Mouse (Mus musculus) activated CD4-positive, CD25-positive, alpha-beta regulatory T cell, adult 4 months (primary cell): ENCODE measurements around the gene Olfr746. TPM values are rescaled to one million over a fixed set of nuclear protein-coding genes. Genes with fewer than 3 reads are reported as not detected.

Experiments
- ATAC-seq: one replicate; pipeline ENCODE4 v1.8.0; 2017
- polyA plus RNA-seq, 2 experiments: library from polyadenylated mRNA; unstranded; fragments of 100-300 nt; shearing (Covaris generic); gene quantifications; one replicate each; pipeline ENCODE4 v1.2.1; 2017

Gene Olfr746
- not detected for polyA plus RNA-seq

DNA sequence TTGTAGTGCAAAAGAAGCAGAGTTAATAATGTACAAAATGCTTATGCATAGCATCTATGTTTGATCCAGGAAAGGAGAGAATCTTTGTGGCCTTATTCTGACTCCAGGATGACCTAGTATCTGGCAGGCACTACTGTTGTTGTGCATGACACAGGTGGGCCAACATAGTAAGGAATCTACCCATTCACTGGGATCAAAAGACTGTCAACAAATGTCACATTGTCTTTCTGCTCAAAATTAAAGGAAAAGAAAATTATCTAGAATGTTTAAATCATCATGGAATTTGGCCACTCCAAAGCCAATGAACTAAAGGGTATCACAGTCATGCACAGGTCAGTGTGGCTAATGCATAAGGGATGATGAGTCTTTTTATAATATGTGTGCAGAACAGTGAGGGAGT, at the start of gene Olfr746:
Gene Olfr746 (plus strand): TSS at position 301 of the 400 bp plus-strand sequence.
- no peak for ATAC-seq

DNA sequence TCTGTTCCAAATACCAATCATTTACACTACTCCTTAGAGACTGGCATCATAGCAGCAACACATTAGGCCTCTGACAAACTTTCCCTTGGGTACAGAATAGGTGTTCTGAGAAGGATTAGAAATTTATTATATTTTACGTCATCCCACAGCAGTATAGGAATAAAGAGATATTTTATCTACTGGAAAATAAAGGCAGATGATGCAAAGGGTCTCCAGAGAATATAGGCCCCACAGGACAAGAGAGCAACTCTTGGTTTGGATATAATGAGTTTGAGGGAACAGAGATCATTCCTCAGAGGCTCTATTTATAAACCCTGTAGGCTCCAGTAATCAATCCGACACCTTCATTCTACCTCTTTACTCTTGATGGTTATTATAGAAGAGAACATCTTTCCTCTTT, 32.3 kb upstream of the Olfr746 start, which contains the start of gene Olfr744:
Gene Olfr744 (plus strand): TSS at position 301 of the 400 bp plus-strand sequence.
- no peak for ATAC-seq

DNA sequence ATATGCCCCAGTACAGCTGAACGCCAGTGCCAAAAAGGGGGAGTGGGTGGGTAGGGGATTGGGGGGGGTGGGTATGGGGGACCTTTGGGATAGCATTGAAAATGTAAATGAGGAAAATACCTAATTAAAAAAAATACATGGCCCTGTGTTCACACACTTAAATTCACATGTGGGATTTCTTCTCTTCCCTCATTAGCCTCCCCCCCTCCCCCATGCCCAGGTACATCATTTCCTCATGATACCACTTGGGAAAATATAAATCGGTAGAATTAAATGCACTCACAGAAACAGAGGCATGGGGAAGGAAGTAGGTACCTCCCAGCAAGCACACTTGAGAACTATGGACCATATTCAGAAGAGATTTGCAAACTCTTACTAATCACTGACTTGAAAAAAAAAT, 7.8 kb upstream of the Olfr746 start, which contains the start of gene Olfr745:
Gene Olfr745 (plus strand): TSS at position 301 of the 400 bp plus-strand sequence.
- no peak for ATAC-seq

DNA sequence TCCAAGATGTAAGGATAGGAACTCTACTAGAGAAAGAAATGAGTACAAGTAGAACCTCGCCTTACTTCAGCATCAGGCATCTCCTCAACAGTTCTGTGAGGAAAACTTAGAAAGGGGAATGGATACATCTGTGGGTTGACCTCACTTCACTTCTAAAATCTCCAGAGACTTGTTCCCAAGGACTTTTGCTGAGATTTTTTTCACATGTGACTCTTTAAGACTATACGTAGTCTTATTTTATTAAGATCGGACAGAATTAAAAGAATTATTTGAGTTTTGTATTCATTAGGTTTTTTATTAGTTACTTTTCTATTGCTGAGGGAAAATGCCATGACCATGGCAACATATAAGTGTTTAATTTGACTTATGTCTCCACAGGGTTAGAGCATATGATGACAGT, 46.2 kb downstream of the Olfr746 start, which contains the start of gene Olfr747:
Gene Olfr747 (minus strand): TSS at position 101 of the 400 bp plus-strand sequence.
- no peak for ATAC-seq

Other genes starting within 250 kb of the Olfr746 start
- not detected for gene Olfr738, start 239.5 kb upstream of the Olfr746 start, polyA plus RNA-seq
- not detected for gene Olfr739, start 228.5 kb upstream of the Olfr746 start, polyA plus RNA-seq
- gene Olfr740, start 201.5 kb upstream of the Olfr746 start, polyA plus RNA-seq = not detected
- gene Olfr741, start 174.3 kb upstream of the Olfr746 start, polyA plus RNA-seq = not detected
- gene Olfr742, start 143.5 kb upstream of the Olfr746 start, polyA plus RNA-seq = under 1 TPM in 1 of 2 experiments, not detected in 1; 0.25 TPM
- gene Olfr743, start 125.2 kb upstream of the Olfr746 start, polyA plus RNA-seq = not detected
- gene Olfr744, start 32.2 kb upstream of the Olfr746 start, polyA plus RNA-seq = not detected
- gene Olfr745, start 7.7 kb upstream of the Olfr746 start, polyA plus RNA-seq = not detected
- not detected for gene Olfr747, start 46.1 kb downstream of the Olfr746 start, polyA plus RNA-seq
- gene Olfr748, start 60.3 kb downstream of the Olfr746 start, polyA plus RNA-seq = under 1 TPM in 1 of 2 experiments, not detected in 1; 0.21 TPM
- not detected for gene Olfr749, start 98.0 kb downstream of the Olfr746 start, polyA plus RNA-seq
- gene Ttc5, start 138.4 kb downstream of the Olfr746 start, polyA plus RNA-seq = 100 to 1,000 TPM; 108 to 124 TPM
- not detected for gene Ccnb1ip1, start 160.6 kb downstream of the Olfr746 start, polyA plus RNA-seq
- 10 to 100 TPM; 83.6 to 88.1 TPM for gene Parp2, start 160.8 kb downstream of the Olfr746 start, polyA plus RNA-seq
- gene Tep1, start 223.5 kb downstream of the Olfr746 start, polyA plus RNA-seq = 10 to 100 TPM; 20.7 to 22.0 TPM